Mouse (Mus musculus): ENCODE measurements around the gene Erbb2.

GRCm38 (mm10) chr11:98472696-98473095 is 60.4 kb downstream of the Erbb2 start:
- TF ChIP-seq POLR2A (IDR thresholded peaks at IDR 0.05; ENCODE audit: borderline replicate concordance, insufficient read depth, low read length) (no peak), CTCF (IDR thresholded peaks at IDR 0.05; ENCODE audit: borderline replicate concordance, insufficient read depth, low read depth, low read length) (no peak)

All from cerebellum, adult 2 months (tissue).